8 mouse cellular contexts compared by ENCODE assay signal in genomic region chr8:92355701-92356612, GRCm38 (mm10). TPM values are rescaled to one million over a fixed set of nuclear protein-coding genes. Genes with fewer than 3 reads are reported as not detected.
DNase-seq lines count a peak whose midpoint lies in the region; ATAC-seq lines count a peak whose summit lies in the region.

No protein-coding gene starts in this region.

- H3K27ac ChIP-seq in brown adipose tissue, adult 24 weeks (replicated peaks; ENCODE audit: low read depth, low read length): peak overlapping the region; percentile 74; the same call in 1 of the 2 replicates
- H3K27ac ChIP-seq in heart, embryonic 12.5 days (ENCODE audit: poor library complexity, severe bottlenecking): peak overlapping the region; percentile 93
- H3K27ac ChIP-seq in kidney, embryonic 16.5 days (ENCODE audit: low read length): peak overlapping the region; percentile 82

- peaks cover 8% of the 10 kb centered on the region for H3K27me3 ChIP-seq in heart, embryonic 12.5 days (replicated peaks)
- H3K27me3 ChIP-seq in kidney, embryonic 16.5 days (ENCODE audit: insufficient read depth, low read length): peaks cover 80% of the 10 kb centered on the region

- peak; percentile 94 for DNase-seq in CD4-positive, CD25-positive, alpha-beta regulatory T cell, adult 2 months (ENCODE audit: low read depth, low spot score)
- peak; percentile 96 for DNase-seq in liver
- DNase-seq in monocyte, adult 2 months (ENCODE audit: low read depth in 1 of 2, low spot score in 2 of 2): peak; percentile 81 to 93
- peak; percentile 72 to 79 for DNase-seq in spleen, postnatal 14 days (ENCODE audit: low spot score in 2 of 2)

- H3K9ac ChIP-seq in heart, embryonic 12.5 days: peak overlapping the region; percentile 89
- H3K9ac ChIP-seq in kidney, embryonic 16.5 days (replicated peaks; ENCODE audit: low read length): peak overlapping the region; percentile 62

- WGBS in heart, embryonic 12.5 days: under 1% methylated on average over 93 of the region's 93 CpGs
- WGBS in kidney, embryonic 16.5 days: under 1% methylated on average over 87 of the region's 93 CpGs

- no peaks in the 10 kb centered on the region for H3K36me3 ChIP-seq in heart, embryonic 12.5 days
- no peaks in the 10 kb centered on the region for H3K36me3 ChIP-seq in kidney, embryonic 16.5 days (ENCODE audit: insufficient read depth, low read length)

- no peaks in the 10 kb centered on the region for H3K9me3 ChIP-seq in heart, embryonic 12.5 days (replicated peaks)
- H3K9me3 ChIP-seq in kidney, embryonic 16.5 days (ENCODE audit: low read length): no peaks in the 10 kb centered on the region

- ATAC-seq in erythroid progenitor cell, adult 5-6 weeks (replicated peaks; ENCODE audit: low FRiP score, poor library complexity, severe bottlenecking): peak; percentile 92
- ATAC-seq in heart, embryonic 12.5 days (ENCODE audit: insufficient number of reproducible peaks, low FRiP score): peak; percentile 96
- peak; percentile 97 for ATAC-seq in kidney, embryonic 16.5 days (ENCODE audit: low FRiP score, low TSS enrichment)

- H3K4me1 ChIP-seq in brown adipose tissue, adult 24 weeks (ENCODE audit: control insufficient read depth, insufficient read depth, insufficient read length, low read length): no peaks in the 10 kb centered on the region; the same call in 1 of the 2 replicates
- H3K4me1 ChIP-seq in heart, embryonic 12.5 days (replicated peaks): peaks cover 28% of the 10 kb centered on the region
- H3K4me1 ChIP-seq in kidney, embryonic 16.5 days (ENCODE audit: insufficient read depth, low read length): peaks cover 37% of the 10 kb centered on the region

- peak overlapping the region; percentile 75 for H3K4me3 ChIP-seq in brown adipose tissue, adult 24 weeks (ENCODE audit: insufficient read depth, low read depth, low read length)
- peak overlapping the region; percentile 65 for H3K4me3 ChIP-seq in heart, embryonic 12.5 days
- peak overlapping the region; percentile 73 for H3K4me3 ChIP-seq in kidney, embryonic 16.5 days (ENCODE audit: low read length)

- peak overlapping the region; percentile 85 for H3K4me2 ChIP-seq in heart, embryonic 12.5 days
- peak overlapping the region; percentile 82 for H3K4me2 ChIP-seq in kidney, embryonic 16.5 days (replicated peaks; ENCODE audit: low read depth, low read length)

RNA-seq across cellular contexts. Expression of gene Irx5, which starts 1.5 kb away (rescaled TPM):
- 0.44 and 0.67 TPM in 2 replicates for polyA plus RNA-seq in brown adipose tissue, adult 24 weeks (2012; ENCODE audit: insufficient read depth, insufficient read length, missing spikeins)
- total RNA-seq in erythroid progenitor cell, adult 5-6 weeks (2015; ENCODE audit: low replicate concordance): not detected in 2 replicates
- total RNA-seq in erythroid progenitor cell, adult 5-6 weeks (2017; ENCODE audit: low replicate concordance): 0.13 TPM in 1 of 2 replicates, not detected in the other
- 14.3 and 16.4 TPM in 2 replicates for polyA plus RNA-seq in heart, embryonic 12.5 days (2016; fragmentation: Nextera tagmentation; extraction: Ambion mirVana)
- 1.4 and 2.6 TPM in 2 replicates for polyA plus RNA-seq in kidney, embryonic 16.5 days (2015; fragmentation: Nextera tagmentation; extraction: Ambion mirVana)

Comparison
In these comparisons a context has a peak if more than half of its experiments do, and no peak if none do; other contexts are left out.
1. Peak in every context shown above with its lines: DNase-seq, ATAC-seq, H3K4me3 ChIP-seq and H3K27ac ChIP-seq.